Mouse (Mus musculus): Measurements from ENCODE around the gene Klhl29. TPM values are rescaled to one million over a fixed set of nuclear protein-coding genes. Genes with fewer than 3 reads are reported as not detected.

Gene Klhl29
- total and polyA plus RNA-seq, 3 experiments = 0.41 to 0.57 (median 0.42) TPM

GRCm38 (mm10) chr12:5245207-5245597, 130.3 kb downstream of the Klhl29 start:
- Histone ChIP-seq H3K27ac (no peak overlapping the region), H3K27me3 (ENCODE audit: control insufficient read depth, insufficient read depth, low read length) (no peaks in the 10 kb centered on the region), H3K79me2 (replicated peaks; ENCODE audit: control insufficient read depth, insufficient read depth, low read length) (no peaks in the 10 kb centered on the region), H3K36me3 (ENCODE audit: control insufficient read depth, insufficient read depth, low read length) (no peaks in the 10 kb centered on the region), H3K4me3 (no peak overlapping the region), H3K4me1 (ENCODE audit: control insufficient read depth, insufficient read depth, low read length) (peaks cover 4% of the 10 kb centered on the region), H3K9ac (ENCODE audit: low read depth, low read length) (no peak overlapping the region)
- intact Hi-C loops (cut with DNase I) = loop anchor here (5.0 to 10.0 kb wide), 2 partner anchors 100 to 167 kb away; no protein-coding TSS in a partner anchor
- 62% methylated on average over 4 of the region's 4 CpGs for WGBS
- TF ChIP-seq CTCF (IDR thresholded peaks at IDR 0.05) = no peak
- peak in 1 of 2 experiments; percentile 58 for DNase-seq

- Histone ChIP-seq H3K27ac (no peak overlapping the region), H3K9ac (ENCODE audit: low read depth, low read length) (no peak overlapping the region), H3K79me2 (replicated peaks; ENCODE audit: control insufficient read depth, insufficient read depth, low read length) (no peaks in the 10 kb centered on the region), H3K36me3 (ENCODE audit: control insufficient read depth, insufficient read depth, low read length) (no peaks in the 10 kb centered on the region), H3K4me3 (no peak overlapping the region), H3K4me1 (ENCODE audit: control insufficient read depth, insufficient read depth, low read length) (peaks cover 4% of the 10 kb centered on the region), H3K27me3 (ENCODE audit: control insufficient read depth, insufficient read depth, low read length) (no peaks in the 10 kb centered on the region)
- 82% methylated on average over 10 of the region's 10 CpGs for WGBS
- TF ChIP-seq POLR2A (IDR thresholded peaks at IDR 0.05; ENCODE audit: insufficient read depth, low read depth, low read length) (no peak), EP300 (IDR thresholded peaks at IDR 0.05; ENCODE audit: insufficient read depth, low read depth, low read length) (no peak), CTCF (IDR thresholded peaks at IDR 0.05) (no peak)
- DNase-seq = no peak
- intact Hi-C loops (cut with DNase I) = loop anchor here (5.0 to 10.0 kb wide), 2 partner anchors 100 to 168 kb away; no protein-coding TSS in a partner anchor
These were observed 130.9 kb downstream of the Klhl29 start for GRCm38 (mm10) chr12:5244431-5245206.

DNA sequence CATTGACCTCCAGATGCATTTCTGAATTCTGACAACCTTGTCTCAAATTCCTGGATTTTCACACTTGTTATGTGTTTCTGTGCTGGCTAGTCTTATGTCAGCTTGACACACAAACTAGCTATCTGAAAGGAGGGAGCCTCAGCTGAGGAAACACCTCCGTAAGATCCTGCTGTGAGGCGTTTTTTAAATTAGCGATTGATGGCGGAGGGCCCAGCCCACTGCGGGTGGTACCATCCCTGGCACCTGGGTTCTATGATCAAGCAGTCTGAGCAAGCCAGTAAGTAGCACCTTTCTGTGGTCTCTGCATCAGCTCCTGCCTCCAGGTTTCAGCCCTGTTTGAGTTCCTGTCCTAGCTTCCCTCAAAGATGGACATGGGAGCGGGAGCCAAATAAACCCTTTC, 131.6 kb downstream of the Klhl29 start:
- TF ChIP-seq EP300 (IDR thresholded peaks at IDR 0.05; ENCODE audit: insufficient read depth, low read depth, low read length) (no peak), CTCF (IDR thresholded peaks at IDR 0.05) (no peak), POLR2A (IDR thresholded peaks at IDR 0.05; ENCODE audit: insufficient read depth, low read depth, low read length) (no peak)
- intact Hi-C loops (cut with DNase I) = loop anchor here (10.0 kb wide), 1 partner anchor 99 kb away; no protein-coding TSS in a partner anchor
- WGBS = 83% methylated on average over 6 of the region's 6 CpGs
- Histone ChIP-seq H3K9ac (ENCODE audit: low read depth, low read length) (no peak overlapping the region), H3K4me3 (no peak overlapping the region), H3K27me3 (ENCODE audit: control insufficient read depth, insufficient read depth, low read length) (no peaks in the 10 kb centered on the region), H3K4me1 (ENCODE audit: control insufficient read depth, insufficient read depth, low read length) (peaks cover 4% of the 10 kb centered on the region), H3K27ac (no peak overlapping the region), H3K79me2 (replicated peaks; ENCODE audit: control insufficient read depth, insufficient read depth, low read length) (no peaks in the 10 kb centered on the region), H3K36me3 (ENCODE audit: control insufficient read depth, insufficient read depth, low read length) (no peaks in the 10 kb centered on the region)
- DNase-seq = no peak

DNA sequence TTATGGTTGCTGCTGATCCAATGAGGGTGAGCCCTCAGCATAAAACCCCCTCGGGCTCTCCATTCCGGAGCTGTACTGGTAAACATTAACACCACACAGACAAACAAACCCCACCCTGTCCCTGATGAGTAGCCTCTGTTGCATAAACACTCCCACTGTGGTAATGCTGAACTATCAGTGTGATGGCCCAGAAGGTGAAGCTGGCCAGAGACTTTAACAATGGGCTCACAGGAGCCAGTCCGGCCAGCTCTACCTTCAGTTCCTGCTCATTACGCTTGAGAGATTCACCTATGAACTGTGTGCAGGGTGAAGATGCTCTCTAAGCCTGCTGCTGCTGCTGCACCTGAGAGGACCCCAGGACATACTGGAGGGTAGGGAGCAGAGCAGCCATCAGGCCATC, 132.0 kb downstream of the Klhl29 start:
- H3K4me1 ChIP-seq (ENCODE audit: control insufficient read depth, insufficient read depth, low read length) = peaks cover 4% of the 10 kb centered on the region
- no peaks in the 10 kb centered on the region for H3K36me3 ChIP-seq (ENCODE audit: control insufficient read depth, insufficient read depth, low read length)
- no peak overlapping the region for H3K27ac ChIP-seq
- H3K79me2 ChIP-seq (replicated peaks; ENCODE audit: control insufficient read depth, insufficient read depth, low read length) = no peaks in the 10 kb centered on the region
- no peak overlapping the region for H3K4me3 ChIP-seq
- H3K27me3 ChIP-seq (ENCODE audit: control insufficient read depth, insufficient read depth, low read length) = no peaks in the 10 kb centered on the region
- no peak overlapping the region for H3K9ac ChIP-seq (ENCODE audit: low read depth, low read length)
- no peak for DNase-seq
- TF ChIP-seq POLR2A (IDR thresholded peaks at IDR 0.05; ENCODE audit: insufficient read depth, low read depth, low read length) = no peak
- TF ChIP-seq EP300 (IDR thresholded peaks at IDR 0.05; ENCODE audit: insufficient read depth, low read depth, low read length) = no peak
- TF ChIP-seq CTCF (IDR thresholded peaks at IDR 0.05) = no peak
- 77% methylated on average over 4 of the region's 4 CpGs for WGBS
- intact Hi-C loops (cut with DNase I) = loop anchor here (10.0 kb wide), 1 partner anchor 99 kb away; no protein-coding TSS in a partner anchor

- no peak for TF ChIP-seq CTCF (IDR thresholded peaks at IDR 0.05)
- TF ChIP-seq POLR2A (IDR thresholded peaks at IDR 0.05; ENCODE audit: insufficient read depth, low read depth, low read length) = no peak
- no peak for TF ChIP-seq EP300 (IDR thresholded peaks at IDR 0.05; ENCODE audit: insufficient read depth, low read depth, low read length)
- H3K27me3 ChIP-seq (ENCODE audit: control insufficient read depth, insufficient read depth, low read length) = no peaks in the 10 kb centered on the region
- peaks cover 4% of the 10 kb centered on the region for H3K4me1 ChIP-seq (ENCODE audit: control insufficient read depth, insufficient read depth, low read length)
- WGBS = 70% methylated on average over 8 of the region's 8 CpGs
- no peak overlapping the region for H3K9ac ChIP-seq (ENCODE audit: low read depth, low read length)
- H3K79me2 ChIP-seq (replicated peaks; ENCODE audit: control insufficient read depth, insufficient read depth, low read length) = no peaks in the 10 kb centered on the region
- no peak overlapping the region for H3K4me3 ChIP-seq
- no peak overlapping the region for H3K27ac ChIP-seq
- peak in 1 of 2 experiments; percentile 6 for DNase-seq
- intact Hi-C loops (cut with DNase I) = loop anchor here (10.0 kb wide), 1 partner anchor 98 kb away; no protein-coding TSS in a partner anchor
- no peaks in the 10 kb centered on the region for H3K36me3 ChIP-seq (ENCODE audit: control insufficient read depth, insufficient read depth, low read length)
These were observed 132.7 kb downstream of the Klhl29 start for GRCm38 (mm10) chr12:5242551-5243330.
